Mouse (Mus musculus) left cerebral cortex, adult 11 months (tissue): Measurements from ENCODE around the gene Dpm3.

ENCODE experiments used
- DNase-seq: peaks from one replicate; pipeline ENCODE4 v3.0.0; 2022; ENCODE audit warnings: low spot score

The Dpm3 gene

GRCm38 (mm10) chr3:89268916-89269315 is 9.8 kb downstream of the Dpm3 start:
- DNase-seq: no peak

- no peak for DNase-seq
Observed at GRCm38 (mm10) chr3:89270051-89270755, 11.0 kb downstream of the Dpm3 start, which contains the start of gene Slc50a1. Gene Slc50a1 (minus strand): TSS chr3:89270570.

- DNase-seq: no peak
Observed at GRCm38 (mm10) chr3:89270891-89271290, 11.7 kb downstream of the Dpm3 start.

- DNase-seq: no peak
Observed at GRCm38 (mm10) chr3:89271760-89272159, 12.6 kb downstream of the Dpm3 start.

GRCm38 (mm10) chr3:89276061-89276460 is 16.9 kb downstream of the Dpm3 start:
- no peak for DNase-seq

- no peak for DNase-seq
Observed at GRCm38 (mm10) chr3:89277281-89278021, 18.3 kb downstream of the Dpm3 start.

- no peak for DNase-seq
Observed at GRCm38 (mm10) chr3:89278107-89278506, 18.9 kb downstream of the Dpm3 start.

- DNase-seq: no peak
Observed at GRCm38 (mm10) chr3:89278643-89279042, 19.5 kb downstream of the Dpm3 start.

- no peak for DNase-seq
Observed at GRCm38 (mm10) chr3:89279153-89279890, 20.2 kb downstream of the Dpm3 start.

- DNase-seq: no peak
Observed at GRCm38 (mm10) chr3:89280050-89280605, 21.0 kb downstream of the Dpm3 start.

- no peak for DNase-seq
Observed at GRCm38 (mm10) chr3:89280606-89281511, 21.7 kb downstream of the Dpm3 start, which contains the start of gene Efna1. Gene Efna1 (minus strand): TSS chr3:89281142.

- DNase-seq: peak; percentile 71
Observed at GRCm38 (mm10) chr3:89281579-89282290, 22.6 kb downstream of the Dpm3 start.

GRCm38 (mm10) chr3:89282291-89282643 is 23.1 kb downstream of the Dpm3 start:
- no peak for DNase-seq

- no peak for DNase-seq
Observed at GRCm38 (mm10) chr3:89284261-89284660, 25.1 kb downstream of the Dpm3 start.

GRCm38 (mm10) chr3:89285526-89285925 is 26.4 kb downstream of the Dpm3 start:
- DNase-seq: no peak

GRCm38 (mm10) chr3:89287286-89287685 is 28.1 kb downstream of the Dpm3 start:
- no peak for DNase-seq

- DNase-seq: no peak
Observed at GRCm38 (mm10) chr3:89288503-89288928, 29.4 kb downstream of the Dpm3 start.

GRCm38 (mm10) chr3:89291874-89292273 is 32.7 kb downstream of the Dpm3 start:
- DNase-seq: no peak

GRCm38 (mm10) chr3:89292303-89292702 is 33.1 kb downstream of the Dpm3 start:
- DNase-seq: no peak

- no peak for DNase-seq
Observed at GRCm38 (mm10) chr3:89293247-89293918, 34.2 kb downstream of the Dpm3 start.
